In genomic region chr1:153054112-153054821, GRCm38 (mm10) we compare ENCODE assay signal across 8 mouse cellular contexts.
A peak's percentile ranks its signal among the peaks of the same experiment; 100 is the strongest.
DNase-seq lines count a peak whose midpoint lies in the region; ATAC-seq and TF ChIP-seq lines count a peak whose summit lies in the region.

No protein-coding gene starts in this region.

- TF ChIP-seq CTCF in spleen, adult 2 months (IDR thresholded peaks at IDR 0.05; ENCODE audit: extremely low read depth, insufficient read depth, insufficient read length, insufficient replicate concordance): no peak

- 66% methylated on average over 11 of the region's 11 CpGs for WGBS in spleen, adult 2 months

- TF ChIP-seq POLR2A in spleen, adult 2 months (IDR thresholded peaks at IDR 0.05; ENCODE audit: low read depth, low read length): no peak

- no peaks in the 10 kb centered on the region for H3K4me1 ChIP-seq in spleen, adult 2 months (ENCODE audit: control insufficient read depth, insufficient read depth, insufficient read length)

- ATAC-seq in activated CD4-positive, CD25-positive, alpha-beta regulatory T cell, adult 4 months: no peak

- peak; percentile 43 for DNase-seq in adrenal gland, postnatal 10 days
- no peak for DNase-seq in adrenal gland, adult 18-20 months (ENCODE audit: low spot score in 2 of 2)
- no peak for DNase-seq in spleen, adult 2 months (ENCODE audit: low read depth in 1 of 2, low spot score in 2 of 2)
- DNase-seq in spleen, postnatal 4 days (ENCODE audit: low spot score in 2 of 2): no peak
- peak; percentile 49 to 54 for DNase-seq in kidney, postnatal 25 days
- DNase-seq in right cerebral cortex, postnatal 4 days: peak; percentile 19
- no peak for DNase-seq in layer of hippocampus, adult 18-20 months (ENCODE audit: low spot score in 2 of 2)

- H3K4me3 ChIP-seq in spleen, adult 2 months (ENCODE audit: extremely low read depth, insufficient read depth, insufficient read length): no peak overlapping the region

- no peaks in the 10 kb centered on the region for H3K36me3 ChIP-seq in spleen, adult 2 months (ENCODE audit: control insufficient read depth, insufficient read depth, low read length)

- H3K27ac ChIP-seq in spleen, adult 2 months (ENCODE audit: insufficient read depth, low read length): peak overlapping the region; percentile 28; the same call in 1 of the 2 replicates

- no peaks in the 10 kb centered on the region for H3K27me3 ChIP-seq in spleen, adult 2 months (ENCODE audit: control insufficient read depth, insufficient read depth, low read length)

Comparison
In these comparisons a context has a peak if more than half of its experiments do, and no peak if none do; other contexts are left out.
1. DNase-seq: peak in adrenal gland, postnatal 10 days (single experiment), kidney, postnatal 25 days (2 of 2) and right cerebral cortex, postnatal 4 days (single experiment); none in adrenal gland, adult 18-20 months (0 of 2), spleen, adult 2 months (0 of 2), spleen, postnatal 4 days (0 of 2) and layer of hippocampus, adult 18-20 months (0 of 2).